ENCODE assay signal across 8 mouse cellular contexts in the genomic region with DNA sequence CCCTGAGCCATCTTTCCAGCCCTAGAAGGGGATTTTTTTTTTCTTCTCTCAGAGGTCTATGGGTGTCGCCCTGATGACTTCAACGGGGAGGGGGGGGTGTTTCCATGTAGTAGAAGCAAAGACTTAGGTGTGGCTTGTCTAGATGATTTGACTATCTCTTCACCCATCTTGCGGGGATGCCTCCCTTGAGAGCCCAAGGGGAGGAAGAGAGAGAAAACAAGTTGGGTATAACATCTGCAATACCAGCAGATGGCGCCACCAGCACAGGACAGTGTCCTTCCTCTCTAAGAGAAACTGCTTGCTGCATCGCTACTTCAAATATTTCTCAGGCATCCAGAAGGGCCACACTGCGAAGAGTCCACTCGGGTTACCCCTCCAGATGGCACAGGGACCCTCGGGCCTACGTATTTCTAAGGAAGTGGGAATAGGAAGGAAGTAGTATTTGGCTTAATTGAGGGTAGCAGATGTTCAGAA. TPM values are rescaled to one million over a fixed set of nuclear protein-coding genes. Genes with fewer than 3 reads are reported as not detected.
A peak's percentile ranks its signal among the peaks of the same experiment; 100 is the strongest.
DNase-seq lines count a peak whose midpoint lies in the region; ATAC-seq and TF ChIP-seq lines count a peak whose summit lies in the region.

No protein-coding gene starts in this region.

- WGBS in hindbrain, embryonic 13.5 days, result 1% methylated on average over 9 of the region's 9 CpGs

- H3K4me2 ChIP-seq in hindbrain, embryonic 13.5 days, result peak overlapping the region; percentile 18; the same call in 1 of the 2 replicates

- no peak overlapping the region for H3K4me3 ChIP-seq in hindbrain, embryonic 13.5 days

- H3K4me1 ChIP-seq in hindbrain, embryonic 13.5 days (replicated peaks), result peaks cover 11% of the 10 kb centered on the region

- CTCF ChIA-PET in Patski (lab: Charles Lee), result interaction anchor here (1.5 kb wide), 1 partner anchor 116 kb away, joined by 8 read pairs; no protein-coding TSS in a partner anchor

- no peak for DNase-seq in Patski (ENCODE audit: low read depth, low spot score)
- DNase-seq in cerebellum, adult 9-10 months, result peak; percentile 79
- DNase-seq in frontal cortex, adult 2 months (ENCODE audit: extremely low spot score in 1 of 2, low spot score in 1 of 2), result peak; percentile 47 to 91
- peak; percentile 69 to 79 for DNase-seq in layer of hippocampus, postnatal 36 days
- peak; percentile 87 for DNase-seq in lung, postnatal 25 days (ENCODE audit: low spot score)
- peak; percentile 89 for DNase-seq in retina, postnatal 1 day
- DNase-seq in thymus, postnatal 4 days, result peak; percentile 98

- H3K36me3 ChIP-seq in hindbrain, embryonic 13.5 days, result no peaks in the 10 kb centered on the region

- ATAC-seq in Patski, result no peak
- 0 out of 2 replicates have a peak, but pooled peaks have one; percentile 21 for ATAC-seq in hindbrain, embryonic 13.5 days (ENCODE audit: low FRiP score)

- no peaks in the 10 kb centered on the region for H3K27me3 ChIP-seq in Patski
- no peaks in the 10 kb centered on the region for H3K27me3 ChIP-seq in hindbrain, embryonic 13.5 days

- no peak overlapping the region for H3K9ac ChIP-seq in hindbrain, embryonic 13.5 days

- in situ Hi-C loops in Patski (cut with MboI; ENCODE audit: low pct_unique_long_range_greater_than_20kb), result loop anchor here (5.0 to 10.0 kb wide), 3 partner anchors 116 to 342 kb away; no protein-coding TSS in a partner anchor

- H3K9me3 ChIP-seq in hindbrain, embryonic 13.5 days, result no peaks in the 10 kb centered on the region

- H3K27ac ChIP-seq in hindbrain, embryonic 13.5 days, result no peak overlapping the region

- POLR2A ChIA-PET in Patski (lab: Charles Lee), result no interaction called here

- peak; percentile 89 for TF ChIP-seq CTCF in Patski (IDR thresholded peaks at IDR 0.05)

RNA-seq across cellular contexts. Expression of a gene that starts 2.6 kb away (rescaled TPM):
- not detected for polyA plus RNA-seq in Patski (2021)
- polyA plus RNA-seq in frontal cortex, adult 2 months (2012; rRNA removed), result not detected in 2 replicates
- not detected in 2 replicates for polyA plus RNA-seq in hindbrain, embryonic 13.5 days (2015; fragmentation: Nextera tagmentation; extraction: Ambion mirVana)
- total RNA-seq in layer of hippocampus, postnatal 36 days (2021), result not detected

RNA-seq across cellular contexts. Expression of a gene that starts 15.7 kb away (rescaled TPM):
- 0.05 TPM for polyA plus RNA-seq in Patski (2021)
- polyA plus RNA-seq in frontal cortex, adult 2 months (2012; rRNA removed), result 0.04 TPM in 1 of 2 replicates, not detected in the other
- not detected in 2 replicates for polyA plus RNA-seq in hindbrain, embryonic 13.5 days (2015; fragmentation: Nextera tagmentation; extraction: Ambion mirVana)
- not detected for total RNA-seq in layer of hippocampus, postnatal 36 days (2021)
